Mouse (Mus musculus) T-cell, adult 66 days (primary cell): Measurements from ENCODE around the gene Scfd1. TPM values are rescaled to one million over a fixed set of nuclear protein-coding genes. Genes with fewer than 3 reads are reported as not detected.

ENCODE experiments used
- total RNA-seq, 2 experiments: library from RNA; stranded (reverse); gene quantifications; 3 replicates in 1 of 2; 4 replicates in 1 of 2; pipeline ENCODE4 v1.2.4; 2023

Scfd1 gene
- 10 to 100 TPM; 51.7 to 51.8 TPM for total RNA-seq

DNA sequence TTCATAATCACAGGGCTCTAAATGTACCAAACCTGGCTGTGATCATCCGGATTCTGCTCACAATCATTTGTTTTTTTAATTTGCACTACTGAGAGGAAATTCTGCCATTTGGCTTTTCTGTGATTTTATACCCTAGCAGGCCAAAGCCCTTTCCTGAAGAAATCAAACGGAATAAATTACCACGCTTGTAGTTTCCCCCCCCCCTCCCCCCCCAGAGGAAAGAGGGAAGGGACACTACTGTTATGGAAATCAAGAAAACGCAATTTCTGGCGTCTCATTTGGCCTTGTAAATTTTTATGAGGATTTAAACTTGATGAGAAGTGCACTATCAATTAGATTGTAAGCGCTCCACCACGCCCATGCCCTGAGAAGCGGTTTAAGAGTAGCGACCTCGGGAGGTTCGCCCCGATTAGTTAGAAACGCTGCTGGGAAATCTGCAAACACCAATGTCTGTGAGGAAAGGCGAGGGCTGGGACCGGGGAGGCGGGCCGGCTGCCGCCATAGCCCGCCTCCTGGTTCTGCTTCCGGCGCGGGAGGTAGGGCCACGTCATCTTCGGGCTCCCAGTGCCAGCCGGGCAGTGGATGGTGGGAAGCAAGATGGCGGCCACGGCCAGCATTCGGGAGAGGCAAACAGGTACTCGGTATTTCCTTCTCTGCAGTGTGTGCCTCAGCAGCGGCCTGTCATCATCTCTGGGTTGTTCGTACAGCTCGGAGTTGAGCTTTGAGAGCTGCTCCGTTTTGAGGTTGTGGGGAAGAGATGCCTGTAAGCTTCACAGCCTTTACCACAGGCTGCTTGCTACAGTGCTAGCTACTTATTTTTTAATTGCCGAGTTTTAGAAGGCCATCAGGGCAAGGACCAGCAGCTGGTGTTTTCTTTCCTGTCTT, at the start of gene Scfd1:
Gene Scfd1 (plus strand): TSS at position 508 of the 885 bp plus-strand sequence.

GRCm38 (mm10) chr12:51347988-51348697, 29.2 kb upstream of the Scfd1 start, which contains the start of gene G2e3:
Gene G2e3 (plus strand): TSS chr12:51348061.

Other genes starting within 250 kb of the Scfd1 start
- 10 to 100 TPM; 17.0 to 17.9 TPM for gene G2e3, start 29.4 kb upstream of the Scfd1 start, total RNA-seq
- gene Coch, start 215.8 kb downstream of the Scfd1 start, total RNA-seq = not detected